Mouse (Mus musculus) adrenal gland, postnatal 10 days (tissue): ENCODE results near the gene Nat9. TPM values are rescaled to one million over a fixed set of nuclear protein-coding genes. Genes with fewer than 3 reads are reported as not detected.

Source experiments
- DNase-seq: peaks from one replicate; pipeline ENCODE4 v3.0.0; 2021; ENCODE audit warnings: mixed read lengths
- long read RNA-seq, 2 experiments: library from polyadenylated mRNA; stranded (forward); transcript quantifications; one replicate each; pipeline ENCODE4 v2.0.0; 2021
- total RNA-seq, 2 experiments: library from RNA; stranded (reverse); gene quantifications; 2 replicates each; pipeline ENCODE4 v1.2.3; 2021

The Nat9 gene
- 10 to 100 TPM; 27.4 to 28.4 TPM for total RNA-seq
- long read RNA-seq, experiment 1, transcript Nat9-203 (7 exons, 1,204 nt) = major isoform, 22 of 37 reads
- long read RNA-seq, experiment 1, transcript Nat9-201 (7 exons, 1,143 nt) = minor isoform, 5 of 37 reads
- long read RNA-seq, experiment 1, partial matches to known transcripts = 5 of 37 reads
- long read RNA-seq, experiment 1, other reads (novel, unspliced or antisense) = 4 of 37 reads
- long read RNA-seq, experiment 2, transcript Nat9-203 (7 exons, 1,204 nt) = major isoform, 15 of 30 reads
- long read RNA-seq, experiment 2, transcript Nat9-201 (7 exons, 1,143 nt) = minor isoform, 5 of 30 reads
- long read RNA-seq, experiment 2, partial matches to known transcripts = 6 of 30 reads
- long read RNA-seq, experiment 2, other reads (novel, unspliced or antisense) = 4 of 30 reads

- peak; percentile 39 for DNase-seq
Measured at GRCm38 (mm10) chr11:115187693-115188092, at the start of gene Nat9. Nat9 (minus strand) TSS chr11:115187859.

- no peak for DNase-seq
Measured at GRCm38 (mm10) chr11:115236570-115236969, 48.9 kb upstream of the Nat9 start.

- peak; percentile 82 for DNase-seq
Measured at GRCm38 (mm10) chr11:115234320-115235044, 46.8 kb upstream of the Nat9 start.

GRCm38 (mm10) chr11:115233526-115234290, 46.0 kb upstream of the Nat9 start:
- no peak for DNase-seq

GRCm38 (mm10) chr11:115232889-115233288, 45.2 kb upstream of the Nat9 start:
- DNase-seq = no peak

- no peak for DNase-seq
Measured at GRCm38 (mm10) chr11:115231924-115232323, 44.3 kb upstream of the Nat9 start.

GRCm38 (mm10) chr11:115231168-115231915, 43.7 kb upstream of the Nat9 start:
- no peak for DNase-seq

- no peak for DNase-seq
Measured at GRCm38 (mm10) chr11:115229021-115229930, 41.6 kb upstream of the Nat9 start.

GRCm38 (mm10) chr11:115228430-115228829, 40.8 kb upstream of the Nat9 start:
- peak; percentile 25 for DNase-seq

GRCm38 (mm10) chr11:115227640-115228039, 40.0 kb upstream of the Nat9 start:
- no peak for DNase-seq

GRCm38 (mm10) chr11:115226811-115227491, 39.3 kb upstream of the Nat9 start:
- DNase-seq = no peak

GRCm38 (mm10) chr11:115225301-115225700, 37.6 kb upstream of the Nat9 start:
- DNase-seq = no peak

- DNase-seq = peak; percentile 79
Measured at GRCm38 (mm10) chr11:115224889-115225288, 37.2 kb upstream of the Nat9 start.

- DNase-seq = peak; percentile 59
Measured at GRCm38 (mm10) chr11:115223877-115224276, 36.2 kb upstream of the Nat9 start.

- no peak for DNase-seq
Measured at GRCm38 (mm10) chr11:115223451-115223850, 35.8 kb upstream of the Nat9 start.

- no peak for DNase-seq
Measured at GRCm38 (mm10) chr11:115222570-115222969, 34.9 kb upstream of the Nat9 start.

GRCm38 (mm10) chr11:115222077-115222476, 34.4 kb upstream of the Nat9 start:
- DNase-seq = no peak

- no peak for DNase-seq
Measured at GRCm38 (mm10) chr11:115219685-115220084, 32.0 kb upstream of the Nat9 start.

GRCm38 (mm10) chr11:115219263-115219662, 31.6 kb upstream of the Nat9 start:
- peak; percentile 66 for DNase-seq
